Mouse (Mus musculus): ENCODE data around the gene Ltb4r1.

DNA sequence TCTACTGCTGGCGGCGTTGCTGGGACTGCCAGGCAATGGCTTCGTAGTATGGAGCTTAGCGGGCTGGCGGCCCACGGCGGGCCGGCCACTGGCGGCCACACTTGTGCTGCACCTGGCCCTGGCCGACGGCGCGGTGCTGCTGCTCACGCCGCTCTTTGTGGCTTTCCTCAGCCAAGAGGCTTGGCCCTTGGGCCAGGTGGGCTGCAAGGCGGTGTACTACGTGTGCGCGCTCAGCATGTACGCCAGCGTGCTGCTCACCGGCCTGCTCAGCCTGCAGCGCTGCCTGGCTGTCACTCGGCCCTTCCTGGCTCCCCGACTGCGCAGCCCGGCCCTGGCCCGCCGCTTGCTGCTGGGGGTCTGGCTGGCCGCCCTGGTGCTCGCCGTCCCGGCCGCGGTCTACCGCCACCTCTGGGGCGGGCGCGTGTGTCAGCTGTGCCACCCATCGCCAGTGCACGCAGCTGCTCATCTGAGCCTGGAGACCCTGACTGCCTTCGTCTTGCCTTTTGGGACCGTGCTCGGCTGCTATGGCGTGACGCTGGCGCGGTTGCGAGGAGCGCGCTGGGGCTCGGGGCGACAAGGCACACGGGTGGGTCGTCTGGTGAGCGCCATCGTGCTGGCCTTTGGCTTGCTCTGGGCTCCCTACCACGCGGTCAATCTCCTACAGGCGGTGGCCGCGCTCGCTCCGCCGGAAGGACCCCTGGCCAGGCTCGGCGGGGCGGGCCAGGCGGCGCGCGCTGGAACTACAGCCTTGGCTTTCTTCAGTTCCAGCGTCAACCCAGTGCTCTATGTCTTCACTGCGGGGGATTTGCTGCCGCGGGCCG, 3.6 kb upstream of the Ltb4r1 start:
- TF ChIP-seq CTCF (conservative IDR thresholded peaks at IDR 0.05; ENCODE audit: insufficient read depth, insufficient read length, low read depth, low read length) (no peak), POLR2A (IDR thresholded peaks at IDR 0.05; ENCODE audit: low read depth, low read length) (no peak)
